Mouse (Mus musculus) mesoderm, embryonic 11.5 days (tissue): Measurements from ENCODE around the gene 6030452D12Rik.

ENCODE experiments used
- DNase-seq: peaks from one replicate; pipeline ENCODE4 v3.0.0-alpha.2; 2012; ENCODE audit warnings: low read depth, low spot score

6030452D12Rik gene

GRCm38 (mm10) chr8:106516581-106516980 lies 16.3 kb downstream of the 6030452D12Rik start:
- peak; percentile 51 for DNase-seq

DNA sequence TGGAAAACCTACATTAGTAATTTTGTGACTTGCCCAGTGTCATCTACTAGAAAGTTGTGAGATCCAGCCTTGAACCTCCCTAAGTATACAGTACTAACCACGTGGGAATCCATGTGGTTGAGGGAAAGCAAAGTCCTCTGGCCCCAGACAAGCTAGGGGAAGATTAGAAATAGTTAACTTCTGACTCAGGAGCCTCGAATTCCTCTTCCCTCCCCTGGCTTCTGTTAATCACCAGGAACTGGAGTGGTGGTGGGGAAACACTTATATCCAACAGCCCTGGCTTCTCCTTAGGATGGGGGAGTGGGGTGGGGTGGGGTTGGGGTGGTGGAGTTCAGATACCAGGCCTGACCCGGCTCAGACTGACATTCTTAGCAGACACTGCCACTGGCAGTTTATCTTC lies 18.4 kb downstream of the 6030452D12Rik start:
- peak; percentile 39 for DNase-seq

DNA sequence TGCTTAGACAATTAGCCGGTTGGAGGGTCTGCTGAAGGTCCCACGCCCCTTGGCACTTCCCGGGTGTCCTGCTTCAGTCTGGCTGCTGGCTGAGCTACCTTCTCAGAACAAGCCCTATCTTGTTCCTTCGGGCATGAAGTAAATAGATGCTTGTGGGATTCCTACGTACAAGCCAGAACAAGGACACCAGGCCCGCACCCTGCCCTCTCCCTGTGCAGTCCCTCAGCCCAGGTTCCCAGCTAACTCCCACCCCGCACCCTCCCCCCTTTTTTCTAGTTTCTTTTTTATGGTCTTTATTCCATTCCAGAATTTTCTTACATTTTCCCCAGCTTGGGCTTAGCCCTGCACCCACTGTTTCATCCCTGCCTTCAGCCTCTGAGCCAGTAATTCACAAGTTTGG lies 20.3 kb downstream of the 6030452D12Rik start:
- DNase-seq = no peak

DNA sequence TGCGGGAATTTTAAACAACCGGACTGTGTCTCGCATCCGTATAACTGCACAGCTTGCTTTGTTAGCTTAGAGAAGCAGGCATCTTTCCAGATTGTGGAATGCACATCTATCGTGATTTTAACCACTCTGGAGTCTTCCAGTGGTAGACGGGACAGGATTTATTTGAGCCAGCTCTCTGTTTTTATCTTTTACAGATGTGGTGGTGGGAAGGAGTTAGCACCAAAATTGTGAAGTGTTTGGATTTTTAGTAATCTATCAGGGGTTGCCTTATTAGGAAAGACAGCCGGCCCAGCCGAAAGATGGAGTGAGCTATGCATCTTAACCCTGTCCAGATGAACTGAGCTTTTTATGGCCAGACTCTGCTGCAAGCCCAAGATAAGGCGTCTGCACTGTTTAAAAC lies 21.5 kb downstream of the 6030452D12Rik start:
- peak; percentile 61 for DNase-seq

DNA sequence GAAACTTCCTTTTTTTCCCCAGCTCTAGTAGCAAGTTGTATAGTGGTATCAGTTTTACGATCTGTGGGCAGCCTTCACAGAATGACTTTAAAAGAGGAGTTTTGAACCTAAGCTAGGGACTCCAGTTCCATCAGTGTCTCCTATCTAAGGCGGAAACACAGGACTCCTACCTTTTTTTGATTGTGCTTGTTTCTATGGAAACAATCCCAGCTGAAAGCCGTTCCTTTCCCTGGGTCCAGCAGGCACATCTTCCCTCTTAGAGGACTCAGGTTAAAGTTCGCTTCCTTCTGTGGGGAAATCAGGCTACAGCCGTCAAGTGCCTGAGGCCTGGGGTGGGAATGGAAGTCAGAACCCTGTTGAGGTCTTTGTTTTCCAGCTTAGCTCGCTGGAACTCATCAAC lies 26.4 kb downstream of the 6030452D12Rik start:
- no peak for DNase-seq

DNA sequence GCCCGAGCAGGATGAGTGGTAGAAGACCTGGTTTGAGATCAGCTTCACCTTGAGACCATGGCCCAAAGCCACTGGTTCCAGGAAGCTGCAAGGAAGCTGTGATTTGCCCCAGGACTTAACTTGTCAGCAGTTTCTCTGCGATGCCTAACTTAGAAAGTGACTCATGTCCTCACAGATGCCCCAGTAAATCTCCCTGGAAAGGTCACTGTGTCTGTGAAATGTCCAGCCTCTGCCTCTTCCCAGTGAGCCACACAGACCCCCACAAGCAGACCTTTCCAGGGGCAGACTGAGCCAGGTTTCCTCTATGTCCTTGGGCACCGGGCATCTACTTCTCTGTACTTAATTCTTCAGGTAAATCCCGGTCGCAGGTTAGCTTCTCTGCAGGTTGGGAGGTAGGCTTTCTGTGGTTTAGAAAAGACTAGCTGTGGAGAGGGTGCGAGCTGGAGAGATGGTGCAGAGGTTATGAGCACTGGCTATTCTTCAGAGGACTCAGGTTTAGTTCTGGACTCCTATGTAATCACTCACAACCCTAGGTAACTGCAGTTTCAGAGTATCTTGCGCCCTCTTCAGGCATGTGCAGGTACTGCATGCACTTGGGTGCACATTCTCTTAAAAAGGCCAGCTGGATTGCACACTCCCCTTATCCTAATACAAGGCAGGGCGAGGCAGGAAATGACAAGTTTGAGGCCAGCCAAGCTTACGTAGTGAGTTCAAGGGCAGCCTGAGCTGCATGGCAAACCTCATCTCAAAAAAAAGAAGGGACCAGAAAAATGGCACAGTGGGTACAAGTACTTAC lies 27.1 kb downstream of the 6030452D12Rik start:
- no peak for DNase-seq

DNA sequence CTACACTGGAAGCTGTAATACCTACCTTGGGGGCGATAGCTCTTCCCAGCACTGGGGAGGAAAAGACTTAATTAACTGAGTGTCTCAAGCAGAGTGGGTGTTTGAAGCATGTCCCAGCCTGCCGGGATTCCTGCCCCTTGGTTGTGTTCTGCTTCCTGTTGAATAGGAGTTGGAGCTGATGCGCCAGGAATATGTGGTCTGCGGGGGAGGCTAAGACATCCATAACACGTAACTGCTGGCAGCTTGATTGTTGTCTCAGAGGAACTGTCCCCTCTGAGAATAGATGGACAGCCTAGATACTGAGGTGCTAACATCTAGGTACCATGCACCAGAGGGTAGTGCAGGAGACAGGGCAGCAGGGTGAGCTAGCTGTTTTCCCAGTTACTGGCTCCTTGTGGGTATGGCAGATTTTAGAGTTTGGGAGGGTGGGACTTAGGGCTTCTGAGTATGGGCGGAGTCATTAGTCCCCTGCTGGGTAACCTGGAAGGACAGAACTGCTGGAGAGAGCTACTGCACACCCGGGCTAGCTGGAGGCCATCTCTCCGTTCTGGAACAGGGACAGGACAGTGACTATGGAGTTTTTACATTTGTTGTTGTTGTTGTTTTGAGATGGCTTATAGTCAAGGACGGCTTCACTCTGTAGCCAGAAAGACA lies 28.4 kb downstream of the 6030452D12Rik start:
- DNase-seq = no peak

DNA sequence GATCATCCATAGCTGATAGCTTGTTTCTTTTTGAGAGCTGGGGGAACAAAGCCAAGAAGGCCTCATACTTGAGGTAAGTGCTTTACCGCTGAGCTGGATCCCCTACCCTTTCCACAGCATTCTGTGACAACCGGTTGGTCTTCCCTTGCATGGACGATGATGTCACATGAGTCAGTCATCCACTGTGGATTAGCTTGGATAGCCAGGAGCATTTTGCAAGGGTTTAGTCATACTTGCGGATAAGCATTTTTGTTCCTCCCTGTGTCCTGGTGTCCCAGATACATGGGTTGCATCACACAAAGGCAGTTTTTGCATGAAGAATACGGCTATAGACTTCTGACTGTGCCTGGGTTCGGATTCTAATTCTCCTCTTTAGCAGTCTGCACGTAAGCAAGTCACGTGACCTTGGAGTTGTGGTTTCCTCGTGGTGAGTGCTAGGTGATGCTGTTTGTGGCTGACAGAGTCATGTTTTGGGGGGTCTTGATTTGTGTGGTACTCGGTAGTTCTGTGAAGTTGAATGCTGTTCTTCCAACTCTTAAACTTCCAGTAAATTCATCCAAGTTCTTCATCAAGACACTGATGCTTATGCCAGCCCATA lies 29.7 kb downstream of the 6030452D12Rik start:
- no peak for DNase-seq

GRCm38 (mm10) chr8:106530566-106530965 lies 30.2 kb downstream of the 6030452D12Rik start:
- no peak for DNase-seq

DNA sequence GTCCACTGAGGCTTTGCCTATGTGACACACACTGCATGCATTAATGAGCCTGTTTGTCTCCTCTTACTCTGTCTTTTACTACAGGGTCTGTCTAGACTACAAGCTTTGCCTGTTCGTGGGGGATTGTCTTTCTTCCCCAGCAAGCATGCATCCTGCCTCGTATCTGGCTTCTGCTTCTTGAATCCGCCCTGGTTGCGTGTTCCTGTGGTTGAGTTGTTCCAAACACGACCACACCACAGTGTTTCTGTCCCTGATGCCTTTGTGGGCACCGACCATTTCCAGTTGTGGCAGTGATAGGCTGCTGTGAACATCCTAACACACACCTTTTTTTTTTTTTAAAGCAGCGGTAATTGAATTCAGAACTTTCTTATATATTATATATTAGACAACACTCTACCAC lies 33.4 kb downstream of the 6030452D12Rik start:
- DNase-seq = no peak

DNA sequence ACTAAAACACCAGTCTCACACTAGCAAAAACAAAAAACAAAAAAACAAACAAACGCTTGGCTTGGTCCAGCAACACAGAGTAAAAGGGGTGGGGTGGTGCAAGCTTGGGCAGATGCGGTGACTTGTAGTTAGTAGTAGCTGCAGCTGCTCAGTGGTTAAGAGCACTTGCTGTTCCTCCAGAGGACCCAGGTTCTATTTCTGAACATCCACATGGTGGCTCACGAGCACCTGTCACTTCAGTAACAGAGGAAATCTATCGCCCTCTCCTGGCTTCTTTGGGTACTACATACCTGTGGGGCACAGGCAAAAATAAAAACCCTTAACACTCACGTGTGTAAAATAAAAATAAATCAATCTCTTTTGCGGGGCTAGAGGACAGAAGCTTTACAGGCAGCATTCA lies 34.1 kb downstream of the 6030452D12Rik start:
- DNase-seq = peak; percentile 67

- no peak for DNase-seq
These were observed 35.1 kb downstream of the 6030452D12Rik start for GRCm38 (mm10) chr8:106535448-106535847.

DNA sequence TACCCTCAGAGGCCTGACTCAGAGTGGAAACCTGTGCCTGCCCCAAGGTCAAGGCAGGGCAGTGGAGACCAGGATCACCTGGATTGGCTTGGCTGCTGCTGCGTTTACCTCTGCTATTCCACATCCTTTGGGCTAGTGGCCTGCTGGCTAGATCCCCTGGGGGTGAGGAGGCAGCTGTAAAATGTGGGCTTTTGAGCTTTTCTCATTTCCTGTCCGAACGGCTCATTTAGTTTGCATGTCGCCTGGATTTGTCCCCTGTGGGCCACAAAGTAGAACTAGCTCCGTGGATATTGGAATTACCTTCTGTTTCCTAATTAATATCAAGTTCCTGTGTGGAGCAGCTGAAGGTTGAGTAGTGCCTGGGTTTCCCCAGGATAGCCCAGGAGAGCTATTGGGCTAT lies 38.9 kb downstream of the 6030452D12Rik start:
- no peak for DNase-seq

DNA sequence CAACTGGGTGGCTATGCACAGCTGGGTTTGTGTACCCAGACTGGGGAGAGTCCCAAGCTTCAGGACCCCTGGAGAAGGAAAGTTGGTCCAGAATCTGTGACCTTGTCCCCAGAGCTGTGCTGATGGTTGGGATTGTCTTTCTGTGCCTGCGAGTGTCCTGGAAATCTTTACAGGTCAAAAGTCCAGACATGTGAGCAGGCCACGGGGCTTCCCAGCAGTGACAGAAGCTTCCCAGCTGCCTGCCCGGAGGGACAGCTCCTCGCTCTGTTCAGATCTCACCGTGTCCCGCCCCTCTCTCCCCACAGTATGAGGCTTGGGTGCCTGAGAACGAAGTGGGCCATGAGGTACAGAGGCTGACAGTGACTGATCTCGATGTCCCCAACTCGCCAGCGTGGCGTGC lies 40.7 kb downstream of the 6030452D12Rik start:
- DNase-seq = no peak

DNA sequence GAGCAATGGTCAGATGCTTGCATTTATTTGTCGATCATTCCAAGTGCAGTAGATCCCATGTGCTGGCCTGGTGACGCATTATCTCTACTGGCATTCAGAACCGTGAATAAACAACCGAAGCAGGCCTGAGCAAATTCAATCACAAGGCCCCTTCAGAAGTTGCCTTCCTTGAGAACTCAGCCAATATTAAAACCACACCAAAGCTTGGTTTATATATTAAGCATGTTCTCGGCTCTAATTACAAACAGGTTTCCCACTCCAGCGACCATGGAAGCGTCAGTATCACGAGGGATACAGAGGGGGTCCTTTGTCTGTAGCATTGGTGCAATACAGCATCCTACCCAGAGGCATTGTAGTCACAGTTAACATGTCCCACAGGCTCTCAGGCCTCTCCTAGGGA lies 42.7 kb downstream of the 6030452D12Rik start:
- no peak for DNase-seq

- DNase-seq = no peak
These were observed 44.8 kb downstream of the 6030452D12Rik start for GRCm38 (mm10) chr8:106545149-106545548.

- no peak for DNase-seq
These were observed 46.4 kb downstream of the 6030452D12Rik start for GRCm38 (mm10) chr8:106546746-106547145.

DNA sequence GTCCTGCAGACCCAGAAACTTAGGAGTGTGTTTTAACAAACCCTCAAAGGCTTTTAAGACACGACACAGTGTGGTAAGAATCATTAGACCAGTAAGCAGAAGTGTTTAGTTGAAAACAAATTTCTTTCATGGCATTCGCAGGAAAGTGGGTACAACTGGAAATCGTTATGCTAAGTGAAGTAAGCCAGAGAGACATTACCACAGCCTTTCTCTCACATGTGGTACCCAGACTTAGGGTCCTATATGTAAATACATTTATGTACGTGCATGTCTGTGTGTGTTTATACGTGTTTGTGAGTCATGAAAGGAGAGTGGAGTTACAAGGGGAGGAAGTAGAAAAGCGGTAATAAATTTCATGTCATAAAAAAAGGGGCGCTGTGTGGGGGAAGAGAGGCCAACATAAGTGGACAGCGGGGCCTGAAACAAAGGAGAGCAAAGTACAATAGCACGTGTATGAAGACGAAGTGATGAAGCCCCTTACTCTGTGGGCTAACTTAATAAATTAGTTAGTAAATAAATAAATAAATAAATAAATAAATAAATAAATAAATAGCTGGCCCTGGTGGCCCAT lies 48.1 kb downstream of the 6030452D12Rik start:
- DNase-seq = no peak

- no peak for DNase-seq
These were observed 50.6 kb downstream of the 6030452D12Rik start for GRCm38 (mm10) chr8:106550906-106551305.

- DNase-seq = no peak
These were observed 53.7 kb downstream of the 6030452D12Rik start for GRCm38 (mm10) chr8:106554011-106554410.

- DNase-seq = no peak
These were observed 55.8 kb downstream of the 6030452D12Rik start for GRCm38 (mm10) chr8:106556068-106556645.
